Mouse (Mus musculus): Measurements from ENCODE around the gene Tefm. TPM values are rescaled to one million over a fixed set of nuclear protein-coding genes. Genes with fewer than 3 reads are reported as not detected.
A peak's percentile ranks its signal among the peaks of the same experiment; 100 is the strongest.
"Not testable (repeated sequence)": the region's sequence is repeated elsewhere in the genome, so short reads cannot be mapped to it uniquely, and the experiment has no call there.

Gene Tefm
- polyA plus RNA-seq (2015; fragmentation: Nextera tagmentation; extraction: Ambion mirVana), result 22.6 and 23.0 TPM in 2 replicates

DNA sequence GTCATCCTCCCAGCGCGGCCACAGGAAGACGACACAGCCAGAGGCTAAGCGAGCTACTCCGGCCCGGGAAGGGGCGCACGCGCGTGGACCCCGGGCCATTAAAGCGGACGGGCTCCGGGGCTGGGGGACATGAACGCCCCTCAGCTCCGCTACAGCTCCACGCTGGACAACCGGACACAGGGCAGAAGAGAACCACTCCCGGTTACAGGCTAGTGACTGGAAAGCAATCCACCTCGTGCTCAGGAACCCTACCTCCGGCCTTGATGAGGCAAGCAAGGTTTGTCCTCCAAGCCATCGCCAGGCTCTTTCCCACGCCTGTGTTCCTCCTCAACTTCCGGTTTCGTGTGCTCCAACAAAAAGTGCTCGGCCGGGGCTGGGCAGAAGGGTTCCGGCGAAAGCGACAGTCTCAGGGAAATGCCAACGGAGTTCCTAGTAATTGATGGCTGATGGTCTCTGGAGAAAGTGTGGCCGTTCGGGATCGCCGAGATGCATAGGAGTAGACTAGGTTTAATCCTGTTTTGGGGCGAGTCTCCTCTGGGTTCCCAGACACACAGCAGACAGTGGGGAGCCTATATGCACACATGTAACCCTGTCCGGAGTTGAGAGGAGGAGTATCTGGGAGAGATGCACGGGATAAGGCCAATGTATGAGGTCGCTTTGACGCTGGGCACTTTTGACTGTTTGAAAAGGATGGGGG is at the start of gene Tefm:
Gene Tefm, minus strand, starts transcription at position 351 of the 697 bp plus-strand sequence.
- Histone ChIP-seq H3K27me3 (ENCODE audit: control insufficient read depth, insufficient read depth, low read length) (no peaks in the 10 kb centered on the region), H3K9ac (ENCODE audit: low read length) (peak within 1 kb of the TSS; percentile 81), H3K27ac (ENCODE audit: low read length) (peak within 1 kb of the TSS; percentile 66), H3K4me1 (ENCODE audit: control insufficient read depth, insufficient read depth, low read length) (peaks cover 9% of the 10 kb centered on the region; the same call in 1 of the 2 replicates), H3K4me2 (ENCODE audit: low read depth, low read length) (peak within 1 kb of the TSS; percentile 62), H3K9me3 (replicated peaks; ENCODE audit: control insufficient read depth, low read length) (no peaks in the 10 kb centered on the region), H3K36me3 (ENCODE audit: control insufficient read depth, insufficient read depth, low read length) (no peaks in the 10 kb centered on the region), H3K4me3 (replicated peaks; ENCODE audit: low read length) (peak within 1 kb of the TSS; percentile 62)
- ATAC-seq (ENCODE audit: insufficient read depth, low FRiP score), result peak; percentile 90
- WGBS, result under 1% methylated on average over 40 of the region's 40 CpGs

- Histone ChIP-seq H3K4me2 (ENCODE audit: low read depth, low read length) (no peak overlapping the region), H3K36me3 (ENCODE audit: control insufficient read depth, insufficient read depth, low read length) (peaks cover 7% of the 10 kb centered on the region; the same call in 1 of the 2 replicates), H3K4me1 (ENCODE audit: control insufficient read depth, insufficient read depth, low read length) (no peaks in the 10 kb centered on the region), H3K4me3 (replicated peaks; ENCODE audit: low read length) (no peak overlapping the region), H3K9me3 (replicated peaks; ENCODE audit: control insufficient read depth, low read length) (no peaks in the 10 kb centered on the region), H3K9ac (ENCODE audit: low read length) (no peak overlapping the region), H3K27ac (ENCODE audit: low read length) (no peak overlapping the region), H3K27me3 (ENCODE audit: control insufficient read depth, insufficient read depth, low read length) (no peaks in the 10 kb centered on the region)
- no peak for ATAC-seq (ENCODE audit: insufficient read depth, low FRiP score)
- WGBS, result 51% methylated on average over 4 of the region's 4 CpGs
These were observed 48.3 kb upstream of the Tefm start for GRCm38 (mm10) chr11:80190280-80190679.

- WGBS, result 67% methylated on average over 5 of the region's 5 CpGs
- H3K4me2 ChIP-seq (ENCODE audit: low read depth, low read length); H3K9ac ChIP-seq (ENCODE audit: low read length); H3K27ac ChIP-seq (ENCODE audit: low read length); H3K27me3 ChIP-seq (ENCODE audit: control insufficient read depth, insufficient read depth, low read length); H3K4me1 ChIP-seq (ENCODE audit: control insufficient read depth, insufficient read depth, low read length); H3K4me3 ChIP-seq (replicated peaks; ENCODE audit: low read length); H3K9me3 ChIP-seq (replicated peaks; ENCODE audit: control insufficient read depth, low read length); ATAC-seq (ENCODE audit: insufficient read depth, low FRiP score); H3K36me3 ChIP-seq (ENCODE audit: control insufficient read depth, insufficient read depth, low read length): not testable (repeated sequence)
These were observed 43.5 kb upstream of the Tefm start for GRCm38 (mm10) chr11:80185441-80185976.

DNA sequence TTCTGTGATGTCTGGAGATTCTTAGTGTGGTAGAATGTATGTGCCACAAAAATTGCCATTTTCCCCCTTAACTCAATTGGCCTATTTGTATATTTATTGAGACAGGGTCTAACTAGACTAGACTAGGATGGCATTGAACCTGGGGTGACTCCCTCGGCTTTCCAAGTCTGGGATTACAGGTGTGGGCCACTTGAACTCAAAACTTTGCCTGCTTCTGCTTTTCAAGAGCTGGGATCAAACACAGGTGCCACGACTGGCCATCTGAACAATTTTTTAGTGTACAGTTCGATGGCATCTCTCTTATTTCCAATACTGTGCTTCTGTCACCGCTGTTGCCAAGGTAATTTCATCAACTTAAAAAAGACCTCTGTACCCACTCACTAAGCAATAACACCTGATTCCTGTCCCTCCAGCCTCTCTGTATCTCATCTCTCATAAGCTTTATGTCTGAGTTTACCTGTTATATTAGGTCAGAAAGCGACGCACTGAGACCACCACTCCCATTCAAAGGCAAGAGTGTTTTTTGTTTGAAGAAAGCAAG is 42.6 kb upstream of the Tefm start:
- H3K9ac ChIP-seq (ENCODE audit: low read length), result peak overlapping the region; percentile 96
- no peaks in the 10 kb centered on the region for H3K36me3 ChIP-seq (ENCODE audit: control insufficient read depth, insufficient read depth, low read length)
- H3K9me3 ChIP-seq (replicated peaks; ENCODE audit: control insufficient read depth, low read length), result no peaks in the 10 kb centered on the region
- H3K27me3 ChIP-seq (ENCODE audit: control insufficient read depth, insufficient read depth, low read length), result no peaks in the 10 kb centered on the region
- H3K4me3 ChIP-seq (replicated peaks; ENCODE audit: low read length), result peak overlapping the region; percentile 90
- no peak for ATAC-seq (ENCODE audit: insufficient read depth, low FRiP score)
- WGBS, result 83% methylated on average over 6 of the region's 6 CpGs
- peak overlapping the region; percentile 88; the same call in 1 of the 2 replicates for H3K27ac ChIP-seq (ENCODE audit: low read length)
- H3K4me2 ChIP-seq (ENCODE audit: low read depth, low read length), result peak overlapping the region; percentile 69
- no peaks in the 10 kb centered on the region for H3K4me1 ChIP-seq (ENCODE audit: control insufficient read depth, insufficient read depth, low read length)

DNA sequence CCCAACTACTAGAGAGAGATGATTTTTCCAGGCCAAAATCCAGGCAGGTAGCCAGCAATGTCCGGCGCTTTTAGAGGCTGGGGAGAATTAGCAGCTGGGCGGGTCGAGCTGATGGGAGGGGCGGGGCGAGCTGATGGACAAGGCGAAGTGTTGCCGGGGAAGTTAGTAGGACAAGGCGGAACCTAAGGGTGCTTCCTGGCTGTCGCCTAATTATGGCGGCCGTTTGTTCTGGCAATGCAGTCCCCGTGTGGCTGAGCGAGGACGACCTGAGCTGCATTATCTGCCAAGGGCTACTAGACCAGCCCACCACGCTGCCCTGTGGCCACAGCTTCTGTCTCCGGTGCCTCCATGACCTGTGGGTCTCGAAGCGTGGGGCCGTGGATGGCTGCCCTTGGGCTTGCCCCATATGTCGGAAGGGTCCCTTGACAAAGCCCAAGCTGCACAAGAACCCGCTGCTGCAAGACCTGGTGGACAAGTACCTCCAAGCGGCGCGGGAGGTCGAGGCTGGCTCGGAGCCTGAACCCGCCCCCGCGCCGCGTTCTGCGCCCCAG is 41.8 kb upstream of the Tefm start, which contains the start of gene Rnf135:
Gene Rnf135, plus strand, starts transcription at position 147 of the 551 bp plus-strand sequence.
- H3K9me3 ChIP-seq (replicated peaks; ENCODE audit: control insufficient read depth, low read length), result no peaks in the 10 kb centered on the region
- H3K27ac ChIP-seq (ENCODE audit: low read length), result peak within 1 kb of the TSS; percentile 88
- H3K27me3 ChIP-seq (ENCODE audit: control insufficient read depth, insufficient read depth, low read length), result no peaks in the 10 kb centered on the region
- H3K4me1 ChIP-seq (ENCODE audit: control insufficient read depth, insufficient read depth, low read length), result no peaks in the 10 kb centered on the region
- H3K4me2 ChIP-seq (ENCODE audit: low read depth, low read length), result peak within 1 kb of the TSS; percentile 69
- ATAC-seq (ENCODE audit: insufficient read depth, low FRiP score), result peak; percentile 98
- peak within 1 kb of the TSS; percentile 96 for H3K9ac ChIP-seq (ENCODE audit: low read length)
- peak within 1 kb of the TSS; percentile 90 for H3K4me3 ChIP-seq (replicated peaks; ENCODE audit: low read length)
- WGBS, result 1% methylated on average over 33 of the region's 33 CpGs
- no peaks in the 10 kb centered on the region for H3K36me3 ChIP-seq (ENCODE audit: control insufficient read depth, insufficient read depth, low read length)

DNA sequence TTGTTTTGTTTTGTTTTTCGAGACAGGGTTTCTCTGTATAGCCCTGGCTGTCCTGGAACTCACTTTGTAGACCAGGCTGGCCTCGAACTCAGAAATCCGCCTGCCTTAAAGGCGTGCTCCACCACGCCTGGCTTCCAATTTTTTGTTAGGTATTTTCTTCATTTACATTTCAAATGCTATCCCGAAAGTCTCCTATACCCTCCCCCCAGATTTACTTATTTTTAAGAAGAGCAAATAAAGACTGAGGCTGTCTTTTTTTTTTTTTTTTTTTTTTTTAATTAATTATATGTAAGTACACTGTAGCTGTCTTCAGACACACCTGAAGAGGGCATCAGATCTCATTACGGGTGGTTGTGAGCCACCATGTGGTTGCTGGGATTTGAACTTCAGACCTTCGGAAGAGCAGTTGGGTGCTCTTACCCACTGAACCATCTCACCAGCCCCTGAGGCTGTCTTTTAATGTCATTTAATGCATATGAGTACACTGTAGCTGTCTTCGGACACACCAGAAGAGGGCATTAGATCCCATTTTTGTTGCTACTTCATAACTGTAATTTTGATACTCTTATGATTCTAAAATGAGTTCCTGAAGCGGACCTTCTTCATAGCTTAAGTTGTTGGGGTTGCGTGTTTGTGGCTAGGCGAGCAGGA is 41.2 kb upstream of the Tefm start:
- not testable (repeated sequence) for H3K36me3 ChIP-seq (ENCODE audit: control insufficient read depth, insufficient read depth, low read length); H3K9me3 ChIP-seq (replicated peaks; ENCODE audit: control insufficient read depth, low read length); H3K4me1 ChIP-seq (ENCODE audit: control insufficient read depth, insufficient read depth, low read length); H3K27me3 ChIP-seq (ENCODE audit: control insufficient read depth, insufficient read depth, low read length)
- Histone ChIP-seq H3K4me3 (replicated peaks; ENCODE audit: low read length) (peak overlapping the region; percentile 90), H3K4me2 (ENCODE audit: low read depth, low read length) (peak overlapping the region; percentile 69), H3K9ac (ENCODE audit: low read length) (peak overlapping the region; percentile 96), H3K27ac (ENCODE audit: low read length) (peak overlapping the region; percentile 88)
- 40% methylated on average over 12 of the region's 12 CpGs for WGBS
- ATAC-seq (ENCODE audit: insufficient read depth, low FRiP score), result peak; percentile 71; the same call in 1 of the 2 replicates

GRCm38 (mm10) chr11:80181021-80181749 is 39.2 kb upstream of the Tefm start:
- Histone ChIP-seq H3K9ac (ENCODE audit: low read length) (no peak overlapping the region), H3K9me3 (replicated peaks; ENCODE audit: control insufficient read depth, low read length) (no peaks in the 10 kb centered on the region), H3K27me3 (ENCODE audit: control insufficient read depth, insufficient read depth, low read length) (no peaks in the 10 kb centered on the region), H3K4me1 (ENCODE audit: control insufficient read depth, insufficient read depth, low read length) (no peaks in the 10 kb centered on the region), H3K36me3 (ENCODE audit: control insufficient read depth, insufficient read depth, low read length) (no peaks in the 10 kb centered on the region), H3K4me3 (replicated peaks; ENCODE audit: low read length) (no peak overlapping the region), H3K4me2 (ENCODE audit: low read depth, low read length) (no peak overlapping the region), H3K27ac (ENCODE audit: low read length) (no peak overlapping the region)
- WGBS, result 67% methylated on average over 5 of the region's 5 CpGs
- no peak for ATAC-seq (ENCODE audit: insufficient read depth, low FRiP score)

GRCm38 (mm10) chr11:80178316-80178715 is 36.3 kb upstream of the Tefm start:
- Histone ChIP-seq H3K27me3 (ENCODE audit: control insufficient read depth, insufficient read depth, low read length) (no peaks in the 10 kb centered on the region), H3K4me1 (ENCODE audit: control insufficient read depth, insufficient read depth, low read length) (no peaks in the 10 kb centered on the region), H3K36me3 (ENCODE audit: control insufficient read depth, insufficient read depth, low read length) (no peaks in the 10 kb centered on the region), H3K4me3 (replicated peaks; ENCODE audit: low read length) (no peak overlapping the region), H3K9ac (ENCODE audit: low read length) (no peak overlapping the region), H3K9me3 (replicated peaks; ENCODE audit: control insufficient read depth, low read length) (no peaks in the 10 kb centered on the region), H3K27ac (ENCODE audit: low read length) (no peak overlapping the region), H3K4me2 (ENCODE audit: low read depth, low read length) (no peak overlapping the region)
- no peak for ATAC-seq (ENCODE audit: insufficient read depth, low FRiP score)
- 79% methylated on average over 8 of the region's 8 CpGs for WGBS

Data from stomach, embryonic 16.5 days (tissue).